Mouse (Mus musculus) retina, adult 2 months (tissue): ENCODE measurements around the gene Zbtb22.
"Not testable (repeated sequence)": the region's sequence is repeated elsewhere in the genome, so short reads cannot be mapped to it uniquely, and the experiment has no call there.

Experiments used
- DNase-seq: peaks from one replicate; pipeline ENCODE4 v3.0.0-alpha.2; 2012; ENCODE audit warnings: low read depth, low spot score

Gene Zbtb22

DNA sequence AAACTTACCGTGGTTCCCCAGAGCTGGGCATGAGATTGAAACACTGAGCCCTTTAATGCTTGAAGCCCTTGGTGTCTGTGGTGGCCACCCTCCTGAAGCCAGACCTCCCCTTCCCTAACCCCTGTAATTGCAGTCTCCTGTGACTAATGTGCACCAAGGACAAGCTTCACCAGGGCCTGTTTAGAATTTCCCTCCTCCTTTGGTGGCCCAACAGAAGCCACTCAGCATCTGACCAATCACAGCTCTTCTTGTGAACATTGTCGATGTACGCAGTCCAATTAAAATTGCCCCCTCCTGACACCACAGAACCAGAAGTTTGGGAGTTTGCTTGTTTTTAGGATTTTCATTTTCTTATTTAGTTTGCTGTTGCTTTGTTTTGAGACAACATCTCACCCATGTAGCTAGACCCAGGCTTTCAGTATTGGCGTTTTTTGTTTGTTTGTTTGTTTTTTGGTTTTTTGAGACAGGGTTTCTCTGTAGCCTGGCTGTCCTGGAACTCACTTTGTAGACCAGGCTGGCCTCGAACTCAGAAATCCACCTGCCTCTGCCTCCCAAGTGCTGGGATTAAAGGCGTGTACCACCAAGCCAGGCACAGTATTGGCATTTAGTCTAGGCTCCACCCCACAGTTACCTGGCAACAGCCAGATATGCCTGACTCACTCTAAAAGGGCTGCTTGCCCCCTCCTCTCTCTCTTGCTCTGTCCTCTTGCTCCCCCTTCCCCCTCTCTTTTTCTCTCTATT lies 11.6 kb upstream of the Zbtb22 start:
- not testable (repeated sequence) for DNase-seq

- DNase-seq = not testable (repeated sequence)
These were observed 10.9 kb upstream of the Zbtb22 start, which contains the start of gene Platr17 for GRCm38 (mm10) chr17:33904835-33905234. TSS of gene Platr17 (plus strand) at chr17:33905135.

GRCm38 (mm10) chr17:33908331-33909076 lies 7.2 kb upstream of the Zbtb22 start:
- no peak for DNase-seq

DNA sequence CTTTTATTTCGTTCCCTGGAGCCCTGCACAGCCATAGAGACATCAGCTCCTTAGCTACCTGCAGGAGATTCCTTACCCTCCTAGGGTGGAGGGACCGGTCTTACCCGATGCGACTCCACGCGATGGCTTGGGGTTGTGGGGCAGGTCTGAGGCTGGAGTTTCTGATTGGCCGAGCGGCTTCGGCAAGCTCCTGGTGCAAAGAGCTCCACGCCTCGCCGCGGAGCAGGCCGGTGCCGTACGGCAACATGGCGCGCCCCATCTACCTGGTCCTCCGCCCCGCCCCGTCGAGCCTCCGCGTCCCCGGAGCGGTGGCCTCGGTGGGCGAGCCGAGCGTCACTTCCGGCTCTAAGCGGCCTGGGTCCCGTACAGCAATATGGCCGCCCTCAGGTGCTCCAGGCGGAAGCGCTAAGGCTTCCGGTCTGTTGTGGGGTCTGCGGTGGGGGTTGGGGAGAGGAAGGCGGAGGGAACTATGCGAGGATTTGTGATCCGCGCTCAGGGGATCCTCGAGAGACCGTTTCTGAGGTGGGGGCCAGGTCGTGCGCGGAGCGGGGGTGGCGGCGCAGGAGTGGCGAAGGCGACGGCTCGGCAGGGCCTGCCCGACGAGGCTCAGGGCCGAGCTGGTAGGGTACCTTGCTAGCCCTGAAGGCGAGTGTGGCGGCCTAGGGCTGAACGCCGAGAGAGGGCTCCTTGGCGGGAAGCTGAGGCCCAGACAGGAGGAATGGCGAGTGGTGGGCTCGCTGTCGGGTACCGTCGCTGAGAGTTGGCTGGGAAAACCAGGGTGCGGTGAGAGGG lies 6.4 kb upstream of the Zbtb22 start, which contains the start of gene Daxx:
Gene Daxx, plus strand, starts transcription at position 338 of the 792 bp plus-strand sequence.
- peak; percentile 94 for DNase-seq

- no peak for DNase-seq
These were observed 5.8 kb upstream of the Zbtb22 start for GRCm38 (mm10) chr17:33909869-33910250.

GRCm38 (mm10) chr17:33910346-33911051 lies 5.2 kb upstream of the Zbtb22 start:
- no peak for DNase-seq

DNA sequence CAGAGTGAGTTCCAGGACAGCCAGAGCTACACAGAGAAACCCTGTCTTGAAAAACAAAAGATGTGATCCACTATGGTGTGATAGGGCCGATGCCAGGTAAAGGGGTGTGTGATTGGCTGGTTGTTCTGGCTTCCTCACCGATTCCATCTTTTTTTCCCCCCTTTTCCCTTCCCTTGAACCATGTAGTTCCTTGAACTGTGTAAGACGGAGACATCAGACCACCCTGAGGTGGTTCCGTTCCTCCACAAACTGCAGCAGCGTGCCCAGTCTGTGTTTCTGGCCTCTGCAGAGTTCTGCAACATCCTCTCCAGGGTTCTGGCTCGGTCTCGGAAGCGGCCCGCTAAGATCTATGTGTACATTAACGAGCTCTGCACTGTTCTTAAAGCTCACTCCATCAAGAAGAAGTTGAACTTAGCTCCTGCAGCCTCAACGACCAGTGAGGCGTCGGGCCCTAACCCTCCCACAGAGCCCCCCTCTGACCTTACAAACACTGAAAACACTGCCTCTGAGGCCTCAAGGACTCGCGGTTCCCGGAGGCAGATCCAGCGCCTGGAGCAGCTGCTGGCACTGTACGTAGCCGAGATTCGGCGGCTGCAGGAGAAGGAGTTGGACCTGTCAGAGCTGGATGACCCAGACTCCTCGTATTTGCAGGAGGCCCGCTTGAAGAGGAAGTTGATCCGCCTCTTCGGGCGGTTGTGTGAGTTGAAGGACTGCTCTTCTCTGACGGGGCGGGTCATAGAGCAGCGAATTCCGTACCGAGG lies 4.5 kb upstream of the Zbtb22 start:
- no peak for DNase-seq

DNA sequence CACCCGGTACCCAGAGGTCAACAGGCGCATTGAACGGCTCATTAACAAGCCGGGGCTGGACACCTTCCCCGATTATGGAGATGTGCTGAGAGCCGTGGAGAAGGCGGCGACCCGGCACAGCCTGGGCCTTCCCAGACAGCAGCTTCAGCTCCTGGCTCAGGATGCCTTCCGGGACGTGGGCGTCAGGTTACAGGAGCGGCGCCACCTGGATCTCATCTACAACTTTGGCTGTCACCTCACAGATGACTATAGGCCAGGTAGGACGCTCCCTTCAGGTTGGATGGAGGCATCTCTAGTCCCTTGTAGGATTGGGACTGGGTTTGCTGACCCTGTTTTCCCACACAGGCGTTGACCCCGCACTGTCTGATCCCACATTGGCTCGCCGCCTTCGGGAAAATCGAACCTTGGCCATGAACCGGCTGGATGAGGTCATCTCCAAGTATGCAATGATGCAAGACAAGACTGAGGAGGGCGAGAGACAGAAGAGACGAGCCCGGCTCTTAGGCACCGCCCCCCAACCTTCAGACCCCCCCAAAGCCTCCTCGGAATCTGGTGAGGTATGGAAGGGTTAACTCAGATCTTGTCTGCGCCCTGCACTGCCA lies 3.8 kb upstream of the Zbtb22 start:
- DNase-seq = no peak

DNA sequence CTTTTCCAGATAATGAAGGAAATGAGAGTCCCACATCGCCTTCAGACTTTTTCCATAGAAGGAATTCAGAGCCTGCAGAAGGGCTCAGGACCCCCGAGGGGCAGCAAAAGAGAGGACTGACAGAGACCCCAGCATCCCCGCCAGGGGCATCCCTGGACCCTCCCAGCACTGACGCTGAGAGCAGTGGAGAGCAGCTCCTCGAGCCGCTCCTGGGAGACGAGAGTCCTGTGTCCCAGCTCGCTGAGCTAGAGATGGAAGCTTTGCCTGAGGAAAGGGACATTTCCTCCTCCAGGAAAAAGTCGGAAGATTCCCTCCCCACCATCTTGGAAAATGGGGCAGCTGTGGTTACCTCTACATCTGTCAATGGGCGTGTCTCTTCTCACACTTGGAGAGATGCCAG lies 2.4 kb upstream of the Zbtb22 start:
- no peak for DNase-seq

DNA sequence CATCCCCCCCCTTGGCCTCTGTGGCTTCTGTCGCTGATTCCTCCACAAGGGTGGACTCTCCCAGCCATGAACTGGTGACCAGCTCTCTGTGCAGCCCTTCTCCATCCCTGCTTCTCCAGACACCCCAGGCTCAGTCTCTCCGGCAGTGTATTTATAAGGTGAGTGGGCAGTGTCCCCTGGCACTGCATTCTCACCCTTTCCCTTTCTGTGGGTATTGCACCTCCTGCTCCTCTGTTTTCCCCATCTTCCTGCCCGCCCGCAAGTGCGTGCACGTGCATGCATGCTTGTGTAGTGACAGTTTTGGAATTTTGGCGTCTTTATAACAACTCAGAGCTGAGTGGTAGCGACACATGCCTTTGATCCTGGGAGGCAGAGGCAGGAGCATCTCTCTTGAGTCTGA lies 1.8 kb upstream of the Zbtb22 start:
- no peak for DNase-seq

- no peak for DNase-seq
These were observed 724 bp upstream of the Zbtb22 start for GRCm38 (mm10) chr17:33914969-33915391.

DNA sequence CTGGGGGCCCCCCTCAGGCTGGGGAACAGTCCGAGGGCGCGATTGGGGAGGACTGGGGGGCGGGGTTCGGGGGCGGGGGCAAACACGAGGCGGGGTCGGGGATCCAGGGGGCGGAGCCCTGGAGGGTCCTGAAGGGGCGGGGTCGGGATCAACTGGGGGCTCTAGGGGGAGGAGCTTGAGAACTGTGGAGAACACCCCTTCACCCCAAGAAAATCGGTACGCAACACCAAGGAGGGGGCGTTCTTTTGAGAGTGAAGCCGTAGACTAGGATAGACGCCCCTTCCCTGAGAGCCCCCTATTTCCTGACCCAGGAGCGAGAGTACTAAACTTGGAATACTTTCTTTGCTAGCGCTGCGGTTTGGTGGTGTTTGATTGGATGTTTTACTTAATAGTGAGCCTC lies 590 bp downstream of the Zbtb22 start:
- DNase-seq = no peak

GRCm38 (mm10) chr17:33916847-33917655 lies 1.3 kb downstream of the Zbtb22 start:
- DNase-seq = no peak

DNA sequence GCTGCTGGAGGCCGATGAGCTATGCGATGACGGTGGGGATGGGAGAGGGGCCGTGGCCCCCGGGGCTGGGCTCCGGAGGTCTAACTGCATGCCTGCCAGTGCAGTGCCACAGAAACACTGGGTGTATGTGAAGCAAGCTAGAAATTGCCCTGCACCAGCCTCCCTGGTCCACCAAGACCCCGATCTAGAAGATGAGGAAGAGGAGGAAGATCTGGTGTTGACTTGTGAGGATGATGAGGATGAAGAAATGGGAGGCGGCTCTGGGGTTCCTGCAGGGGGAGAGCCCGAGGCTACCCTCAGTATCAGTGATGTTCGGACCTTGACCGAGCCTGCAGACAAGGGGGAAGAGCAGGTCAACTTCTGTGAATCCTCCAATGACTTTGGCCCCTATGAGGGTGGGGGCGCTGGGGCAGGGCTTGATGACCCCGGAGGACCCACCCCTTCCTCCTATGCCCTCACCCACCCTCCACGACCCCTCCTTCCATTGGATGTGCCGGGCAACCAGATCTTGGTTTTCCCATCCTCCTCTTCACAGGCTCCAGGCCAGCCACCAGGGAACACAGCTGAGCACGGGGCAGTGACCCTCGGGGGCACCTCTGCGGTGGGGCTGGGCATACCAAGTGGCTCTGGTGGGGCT lies 2.1 kb downstream of the Zbtb22 start:
- DNase-seq = no peak

DNA sequence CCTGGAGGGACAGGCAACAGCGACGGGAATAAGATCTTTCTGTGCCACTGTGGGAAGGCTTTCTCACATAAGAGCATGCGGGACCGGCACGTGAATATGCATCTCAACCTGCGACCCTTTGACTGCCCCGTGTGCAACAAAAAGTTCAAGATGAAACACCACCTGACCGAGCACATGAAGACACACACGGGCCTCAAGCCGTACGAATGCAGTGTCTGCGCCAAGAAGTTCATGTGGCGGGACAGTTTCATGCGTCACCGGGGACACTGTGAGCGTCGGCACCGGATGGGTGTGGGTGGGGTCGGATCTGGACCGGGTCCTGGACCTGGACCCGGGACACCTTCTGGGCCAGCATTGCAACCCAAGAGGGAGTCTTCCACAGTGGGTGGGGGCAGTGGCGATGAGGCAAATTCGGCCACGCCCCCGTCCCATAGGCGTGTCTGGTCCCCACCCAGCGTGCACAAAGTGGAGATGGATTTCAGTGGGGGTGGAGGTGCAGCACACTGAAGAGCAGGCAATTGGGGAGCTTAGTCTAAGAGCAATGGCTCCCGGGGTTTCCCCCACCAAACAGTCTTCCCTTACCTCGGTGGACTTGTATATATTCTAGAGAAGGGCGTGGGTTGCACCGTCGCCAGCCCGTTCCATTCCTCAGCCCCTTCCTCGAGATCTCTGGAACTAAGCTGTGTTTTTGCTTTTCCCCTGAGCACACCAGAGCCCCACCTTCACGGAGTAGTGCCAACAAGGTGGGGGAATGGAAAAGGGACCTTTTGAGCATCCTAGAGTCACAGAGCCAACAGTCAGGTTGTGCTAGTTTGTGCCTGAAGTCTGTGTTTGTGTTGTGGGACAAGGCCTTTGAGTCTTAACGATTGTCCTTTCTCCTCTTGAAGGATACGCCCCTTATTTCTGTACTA lies 2.8 kb downstream of the Zbtb22 start:
- no peak for DNase-seq

GRCm38 (mm10) chr17:33919351-33920281 lies 3.9 kb downstream of the Zbtb22 start:
- DNase-seq = no peak
